Mouse (Mus musculus) lung, postnatal 36 days (tissue): ENCODE results near the gene Megf11.

Experiments
- DNase-seq: peaks from one replicate; pipeline ENCODE4 v3.0.0; 2022; ENCODE audit warnings: mixed read lengths

The Megf11 gene

DNA sequence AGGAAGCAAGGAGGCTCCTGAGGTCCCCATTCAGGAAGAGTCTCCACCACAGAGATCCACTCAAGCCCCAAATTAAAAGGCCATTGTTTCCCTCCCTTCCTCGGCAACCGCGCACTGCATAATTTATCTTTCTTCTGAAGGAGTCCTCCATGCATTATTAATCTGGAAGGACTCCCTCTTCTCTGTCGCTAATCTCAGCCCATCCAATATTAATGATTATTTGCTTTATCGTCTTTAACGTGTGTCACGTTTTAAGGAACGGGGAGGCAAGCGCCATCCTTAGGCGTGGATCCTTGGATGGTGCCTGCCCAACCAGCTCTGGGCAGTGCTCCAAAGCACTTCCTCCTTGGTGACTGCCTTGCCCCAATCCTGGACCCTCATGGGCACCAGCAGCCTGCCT is 269.3 kb downstream of the Megf11 start:
- DNase-seq = no peak

DNA sequence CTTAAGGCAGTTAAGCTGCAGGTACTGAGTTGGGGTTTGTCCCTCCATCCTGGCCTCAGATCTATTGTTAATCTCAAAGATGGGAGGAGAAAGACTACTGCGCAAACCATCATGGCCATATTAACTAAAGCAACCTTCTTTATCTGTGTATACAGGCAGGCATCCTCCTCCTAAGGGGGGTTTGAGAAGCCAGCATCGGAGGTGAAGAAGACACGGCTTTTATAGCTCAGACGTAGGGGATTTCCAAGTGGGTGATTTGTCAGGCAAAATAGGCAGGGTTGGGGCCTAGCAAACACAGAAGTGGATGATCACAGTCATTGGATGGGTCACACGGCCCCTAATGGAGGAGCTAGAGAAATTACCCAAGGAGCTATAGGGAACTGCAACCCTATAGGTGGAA is 271.2 kb downstream of the Megf11 start:
- DNase-seq = no peak

- no peak for DNase-seq
Measured at GRCm38 (mm10) chr9:64660222-64660621, 274.8 kb downstream of the Megf11 start.

DNA sequence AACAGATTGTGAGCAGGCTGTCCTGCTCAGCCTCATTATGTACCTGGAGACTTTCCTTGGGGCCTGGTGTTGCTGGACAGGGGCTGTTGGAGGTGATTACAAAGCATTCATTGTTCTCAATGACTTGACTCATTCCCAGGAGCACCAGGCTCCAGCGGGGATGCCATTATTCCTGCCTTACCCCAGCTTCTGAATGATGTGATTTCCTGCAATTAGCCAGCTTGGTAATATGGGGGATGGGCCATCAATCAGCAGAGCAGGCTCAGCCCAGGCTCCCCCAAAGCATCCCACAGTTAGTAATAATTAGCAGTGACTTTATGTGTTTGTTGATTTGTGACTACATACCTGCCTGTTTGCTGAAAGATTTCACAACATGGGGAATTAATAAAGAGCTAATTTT is 279.2 kb downstream of the Megf11 start:
- no peak for DNase-seq

DNA sequence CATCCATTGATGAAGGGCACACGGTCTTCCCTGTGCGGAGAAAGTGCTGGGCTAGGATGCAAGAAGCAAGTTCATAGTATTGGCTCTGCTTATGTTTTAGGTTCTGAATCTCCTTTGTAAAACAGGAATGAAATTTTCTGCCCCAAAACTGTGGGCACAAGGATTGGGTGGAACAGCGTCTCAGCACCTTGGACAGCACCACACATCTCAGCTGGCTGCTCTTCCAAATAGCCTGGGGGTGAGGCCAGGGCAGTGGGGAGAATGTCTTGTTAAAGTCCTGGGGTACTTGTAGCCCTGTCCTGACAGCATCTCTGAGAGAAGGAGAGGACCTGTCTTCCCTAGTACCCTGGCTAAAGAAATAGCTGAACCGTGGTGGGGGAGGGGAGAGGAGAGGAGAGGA is 281.1 kb downstream of the Megf11 start:
- peak; percentile 3 for DNase-seq

DNA sequence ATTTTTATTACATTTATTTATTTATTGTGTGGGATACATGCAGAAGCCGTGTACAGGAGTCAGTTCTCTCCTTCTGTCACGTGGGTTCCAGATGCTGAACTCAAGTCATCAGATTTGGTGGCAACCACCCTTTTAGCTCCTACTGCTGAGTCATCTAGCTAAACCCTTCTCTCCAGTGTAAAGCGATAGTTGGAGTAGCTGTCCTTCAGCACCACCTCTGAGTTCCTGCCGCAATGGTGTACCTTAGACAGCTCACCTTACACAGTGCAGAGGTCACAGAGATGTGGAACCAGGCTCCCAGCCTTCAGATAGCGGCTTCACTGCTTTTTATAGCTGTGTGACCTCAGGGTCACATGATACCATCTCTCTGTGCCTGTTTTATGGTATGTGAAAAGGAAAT is 282.1 kb downstream of the Megf11 start:
- DNase-seq = peak; percentile 28

- no peak for DNase-seq
Measured at GRCm38 (mm10) chr9:64668001-64668400, 282.6 kb downstream of the Megf11 start.

DNA sequence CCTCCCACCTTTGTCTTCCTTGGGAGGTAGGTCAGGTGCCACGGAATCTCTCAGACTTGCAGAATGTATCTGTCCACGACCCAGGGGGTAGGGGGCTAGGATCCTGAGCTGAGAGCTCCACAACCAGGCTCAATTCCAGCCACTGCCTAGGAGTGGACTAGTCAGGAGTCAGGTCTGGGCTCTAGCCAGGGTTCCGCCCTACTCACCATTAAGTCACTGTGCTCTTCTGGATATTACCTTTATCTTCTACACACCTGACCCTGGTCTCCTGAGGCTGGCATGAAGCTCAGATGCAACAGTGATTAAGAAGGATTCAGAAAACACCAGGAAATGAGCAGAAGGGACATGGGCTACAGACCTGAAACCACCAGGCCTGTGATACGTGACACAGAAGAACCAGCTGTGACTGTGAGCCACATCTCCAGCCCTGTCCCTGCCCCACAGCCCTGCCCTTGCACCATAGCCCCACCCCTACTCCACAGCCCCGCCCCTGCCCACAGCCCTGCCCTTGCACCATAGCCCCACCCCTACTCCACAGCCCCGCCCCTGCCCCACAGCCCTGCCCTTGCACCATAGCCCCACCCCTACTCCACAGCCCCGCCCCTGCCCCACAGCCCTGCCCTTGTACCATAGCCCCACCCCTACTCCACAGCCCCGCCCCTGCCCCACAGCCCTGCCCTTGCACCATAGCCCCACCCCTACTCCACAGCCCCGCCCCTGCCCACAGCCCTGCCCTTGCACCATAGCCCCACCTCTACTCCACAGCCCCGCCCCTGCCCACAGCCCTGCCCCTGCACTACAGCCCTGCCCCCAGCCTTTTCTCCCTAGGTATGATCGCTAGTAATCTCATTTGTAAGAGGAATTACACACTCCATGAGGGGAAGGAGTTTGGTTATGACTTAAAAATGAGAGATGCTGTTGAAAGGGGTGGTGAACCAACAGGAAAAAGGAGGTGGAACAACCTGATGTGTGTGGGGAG is 286.2 kb downstream of the Megf11 start:
- DNase-seq = peak; percentile 14

DNA sequence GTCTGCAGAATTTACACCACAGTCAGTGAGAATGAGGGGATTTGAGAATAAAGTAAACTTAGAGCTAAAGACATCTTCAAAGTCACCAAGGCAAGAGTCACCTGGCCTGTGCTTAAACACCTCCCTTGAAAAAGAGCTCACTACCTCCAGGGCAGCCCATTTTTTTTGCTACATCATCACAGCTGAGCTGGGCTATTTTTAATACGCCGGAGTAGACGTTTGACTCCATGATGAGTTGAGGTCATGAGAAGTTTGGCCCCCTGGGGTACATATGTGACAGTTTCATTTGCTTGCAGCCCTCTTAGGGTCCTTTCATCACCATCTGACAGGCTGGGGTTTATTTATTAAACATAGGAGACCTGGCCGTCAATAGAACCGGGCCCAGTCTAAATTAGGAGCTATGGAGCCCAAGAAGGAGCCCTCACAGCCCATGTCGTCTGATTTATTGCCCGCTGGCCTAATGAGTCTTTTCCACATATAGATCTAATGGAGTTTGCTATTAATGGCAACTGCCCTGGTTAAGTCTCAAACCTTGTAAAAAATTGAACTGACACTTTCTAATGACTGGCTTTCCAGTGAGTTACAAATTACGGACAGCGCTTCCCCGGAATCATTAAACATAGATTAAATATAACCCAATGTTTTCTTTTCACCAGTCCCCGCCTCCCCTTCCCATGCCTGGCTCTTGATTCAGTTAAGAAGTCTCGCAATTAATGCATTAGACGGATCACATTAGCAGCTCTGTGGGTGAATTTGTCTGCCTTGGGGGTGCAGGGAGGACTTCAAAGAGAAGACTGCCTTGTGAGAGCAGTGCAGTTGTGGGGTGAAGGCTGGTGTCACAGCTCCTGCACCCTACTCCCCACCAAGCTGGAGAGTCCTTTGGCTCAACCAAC is 301.9 kb downstream of the Megf11 start:
- no peak for DNase-seq

GRCm38 (mm10) chr9:64688015-64688394 is 302.6 kb downstream of the Megf11 start:
- peak; percentile 37 for DNase-seq

DNA sequence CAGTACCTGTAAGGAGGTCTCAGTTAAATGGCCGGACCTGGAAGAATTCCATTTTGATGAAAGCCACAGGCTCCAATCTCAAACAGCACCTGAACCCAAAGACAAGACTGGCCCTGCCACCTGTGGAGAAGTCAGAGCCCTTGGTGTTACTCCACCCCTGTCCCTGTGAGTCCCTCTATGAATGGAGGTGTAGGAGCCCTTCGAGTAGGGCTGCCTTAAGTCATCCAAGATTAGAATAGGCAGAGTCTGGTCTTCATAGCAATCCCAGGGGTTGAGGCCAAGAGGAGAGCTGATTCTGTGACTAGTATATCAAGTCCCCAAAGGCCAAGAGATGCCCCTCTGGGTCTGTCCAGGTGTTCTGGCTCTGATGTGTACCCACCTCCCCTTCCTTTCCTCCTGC is 305.3 kb downstream of the Megf11 start:
- no peak for DNase-seq

DNA sequence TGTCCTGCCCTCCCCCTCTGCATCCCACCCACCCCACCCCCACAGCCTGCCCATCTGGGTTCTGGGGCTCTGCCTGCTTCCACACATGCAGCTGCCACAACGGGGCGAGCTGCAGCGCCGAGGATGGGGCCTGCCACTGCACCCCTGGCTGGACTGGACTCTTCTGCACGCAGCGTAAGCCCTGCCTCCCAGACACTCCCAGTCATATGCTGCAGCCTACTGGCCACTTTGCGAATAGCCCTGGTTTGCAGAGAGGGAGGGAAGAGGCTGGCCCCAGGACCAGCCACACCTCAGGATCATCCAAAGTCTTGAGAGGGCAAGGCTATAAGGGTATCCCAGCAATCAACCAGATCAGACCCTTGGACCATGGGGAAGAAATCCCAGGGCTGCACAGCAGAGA is 305.8 kb downstream of the Megf11 start:
- peak; percentile 51 for DNase-seq

GRCm38 (mm10) chr9:64693094-64693493 is 307.7 kb downstream of the Megf11 start:
- DNase-seq = no peak

GRCm38 (mm10) chr9:64695266-64695665 is 309.8 kb downstream of the Megf11 start:
- no peak for DNase-seq

DNA sequence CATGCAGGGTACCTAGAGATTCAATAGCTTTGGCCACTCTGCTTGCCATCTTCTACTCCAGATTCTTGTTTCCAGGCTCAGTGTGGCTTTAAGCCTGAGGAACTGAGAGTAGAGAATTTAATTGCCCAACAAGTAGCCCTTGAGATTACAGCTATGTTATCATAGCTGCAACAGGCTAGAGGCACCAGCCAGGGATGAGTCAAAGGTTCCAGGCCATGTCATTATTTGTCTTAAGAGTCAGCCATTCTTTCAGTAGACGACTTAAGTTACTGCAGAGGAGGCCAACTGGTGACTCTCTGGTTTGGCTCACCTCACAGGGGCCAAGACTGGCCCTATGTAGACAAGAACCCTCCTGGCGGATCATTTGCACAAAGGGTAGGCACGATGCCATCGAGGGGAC is 311.0 kb downstream of the Megf11 start:
- DNase-seq = peak; percentile 8

DNA sequence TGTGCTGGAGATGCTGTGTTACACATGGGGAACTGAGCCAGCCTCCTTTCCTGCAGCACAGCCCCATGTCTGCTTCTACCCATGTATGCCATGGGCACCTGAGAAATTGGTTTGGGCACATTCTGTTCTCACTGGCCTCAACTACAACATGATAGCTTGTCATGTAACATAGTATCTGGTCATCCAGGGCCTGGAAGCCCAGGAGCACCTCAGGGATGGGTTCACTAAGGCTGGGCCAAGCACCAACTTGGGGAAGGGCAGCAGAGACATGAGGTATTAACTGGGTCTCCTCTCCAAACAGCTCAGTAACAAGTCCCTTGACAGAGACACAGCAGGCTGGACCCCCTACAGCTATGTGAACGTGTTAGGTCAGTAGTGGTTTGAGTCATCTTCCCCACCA is 311.6 kb downstream of the Megf11 start:
- no peak for DNase-seq

DNA sequence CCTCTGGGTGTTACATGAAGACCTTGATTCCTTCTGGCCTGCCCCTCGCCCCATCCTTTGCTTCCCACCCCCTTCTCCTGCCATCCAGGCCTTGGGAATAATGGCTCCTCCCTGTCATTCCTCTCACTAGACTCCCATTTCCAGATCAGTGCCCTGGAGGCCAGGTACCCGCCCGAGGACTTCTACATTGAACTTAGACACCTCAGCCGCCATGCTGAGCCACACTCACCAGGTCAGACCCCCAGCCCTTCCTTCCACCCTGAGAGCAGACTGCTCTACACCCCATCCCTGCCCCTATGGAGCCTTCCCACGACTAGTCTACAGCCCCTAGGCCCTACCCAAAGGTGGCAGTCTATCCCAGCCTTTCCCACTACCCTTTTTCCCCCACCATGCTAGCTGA is 312.3 kb downstream of the Megf11 start:
- DNase-seq = no peak

- DNase-seq = no peak
Measured at GRCm38 (mm10) chr9:64698586-64698985, 313.2 kb downstream of the Megf11 start.

- DNase-seq = no peak
Measured at GRCm38 (mm10) chr9:64700451-64701311, 315.3 kb downstream of the Megf11 start.

DNA sequence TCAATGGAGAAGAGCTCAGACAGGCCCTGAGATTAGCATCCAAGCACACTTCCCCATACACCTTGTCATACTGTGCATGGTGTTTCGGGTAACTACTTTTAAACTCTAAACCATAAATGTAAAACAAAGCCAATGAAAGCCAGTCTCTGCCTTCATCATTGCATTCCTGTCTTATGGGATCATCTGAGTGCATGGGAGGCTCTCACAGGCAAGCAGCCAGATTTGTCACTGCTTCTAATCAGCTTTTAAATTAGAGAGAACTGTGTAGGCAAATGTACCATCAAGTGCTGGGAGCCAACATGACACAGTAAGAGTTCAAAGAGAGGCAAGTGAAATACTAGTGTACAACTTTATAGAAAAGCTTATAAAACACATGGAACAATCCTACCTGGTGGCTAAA is 316.2 kb downstream of the Megf11 start:
- DNase-seq = no peak

DNA sequence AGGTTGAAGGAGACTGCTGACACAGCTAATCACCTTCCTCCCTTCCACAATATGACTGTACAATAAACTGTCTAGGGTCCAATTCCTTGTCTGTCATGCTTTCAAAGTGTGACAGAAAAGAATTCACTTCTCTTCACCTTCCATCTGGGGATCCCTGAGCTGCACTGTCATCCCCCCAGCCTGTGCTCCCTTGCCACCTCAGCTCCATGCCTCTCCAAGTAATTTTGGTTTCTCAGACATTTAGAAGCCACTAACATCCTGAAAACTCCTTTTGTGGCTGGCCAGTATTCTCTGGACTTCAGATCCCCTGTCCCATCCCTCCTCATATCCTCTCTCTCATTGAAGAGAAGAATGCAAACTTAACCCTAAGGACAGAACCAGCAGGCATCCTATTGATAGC is 317.0 kb downstream of the Megf11 start:
- DNase-seq = no peak

DNA sequence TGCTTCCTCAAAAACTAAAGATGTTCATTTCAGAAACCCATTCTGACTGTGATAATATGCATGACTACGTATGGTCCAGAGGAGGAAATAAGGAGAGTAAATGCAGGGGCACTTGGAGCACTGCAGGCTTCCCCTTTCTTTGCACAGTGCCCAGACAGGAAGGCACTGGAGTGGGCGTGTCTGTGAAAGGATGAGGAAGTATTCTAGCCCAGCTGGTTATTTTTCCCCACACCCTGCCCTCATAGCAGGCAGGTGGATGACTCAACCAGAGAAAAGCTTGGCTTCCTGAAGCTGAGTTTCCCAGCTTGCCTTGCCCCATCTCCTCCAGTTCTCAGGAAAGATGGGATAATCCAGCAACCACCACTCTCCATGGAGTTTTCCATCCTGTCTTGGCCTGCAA is 317.5 kb downstream of the Megf11 start:
- peak; percentile 85 for DNase-seq
